Mouse (Mus musculus) heart, postnatal 0 days (tissue): Measurements from ENCODE around the gene Zmiz2.
"Not testable (repeated sequence)": the region's sequence is repeated elsewhere in the genome, so short reads cannot be mapped to it uniquely, and the experiment has no call there.

Source experiments
- CTCF ChIP-seq: IDR thresholded peaks from 2 replicates; pipeline ENCODE4 v1.5.1; 2016; ENCODE audit warnings: antibody characterized with exemption, control low read depth, low read depth
- EP300 ChIP-seq: IDR thresholded peaks from 2 replicates; pipeline ENCODE4 v1.6.1; 2016; ENCODE audit warnings: antibody characterized with exemption, low read depth

DNA sequence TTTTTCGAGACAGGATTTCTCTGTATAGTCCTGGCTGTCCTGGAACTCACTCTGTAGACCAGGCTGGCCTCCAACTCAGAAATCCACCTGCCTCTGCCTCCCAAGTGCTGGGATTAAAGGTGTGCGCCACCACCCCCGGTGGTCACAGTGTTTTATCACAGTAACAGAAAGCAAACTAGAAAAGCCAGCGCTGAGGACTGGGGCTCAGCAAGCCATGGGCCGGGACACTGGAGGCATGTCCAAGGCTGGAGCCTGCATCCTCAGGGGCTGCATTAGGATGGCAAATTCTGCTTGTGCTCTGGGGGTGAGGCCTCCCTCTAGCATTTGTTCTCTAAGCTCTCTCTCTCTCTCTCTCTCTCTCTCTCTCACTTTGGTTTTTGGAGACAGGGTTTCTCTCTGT is 21.9 kb downstream of the Zmiz2 start:
- TF ChIP-seq CTCF, EP300: not testable (repeated sequence)
